ENCODE assay signal across 8 mouse cellular contexts in genomic region chr8:70601271-70601649, GRCm38 (mm10). TPM values are rescaled to one million over a fixed set of nuclear protein-coding genes. Genes with fewer than 3 reads are reported as not detected.
DNase-seq lines count a peak whose midpoint lies in the region; ATAC-seq and TF ChIP-seq lines count a peak whose summit lies in the region.

No protein-coding gene starts in this region.

- peak overlapping the region; percentile 91 for H3K27ac ChIP-seq in forebrain, embryonic 11.5 days (ENCODE audit: low read depth, low read length)
- peak overlapping the region; percentile 82 for H3K27ac ChIP-seq in layer of hippocampus, adult 2 months
- H3K27ac ChIP-seq in lung, embryonic 15.5 days = peak overlapping the region; percentile 65
- peak overlapping the region; percentile 71 for H3K27ac ChIP-seq in neural tube, embryonic 15.5 days (replicated peaks)

- peak; percentile 77 for ATAC-seq in forebrain, embryonic 11.5 days (replicated peaks; ENCODE audit: low FRiP score)
- ATAC-seq in hematopoietic stem cell, adult 5-6 weeks (replicated peaks in 1 of 2; ENCODE audit: insufficient read depth in 1 of 2, low FRiP score in 2 of 2, low TSS enrichment in 1 of 2, low read depth in 1 of 2, poor library complexity in 2 of 2, severe bottlenecking in 2 of 2) = peak; percentile 66 to 74
- peak; percentile 43; the same call in 1 of the 2 replicates for ATAC-seq in lung, embryonic 15.5 days (ENCODE audit: borderline replicate concordance, extremely low read depth, low FRiP score, low TSS enrichment)
- ATAC-seq in neural tube, embryonic 15.5 days (ENCODE audit: low FRiP score) = peak; percentile 46; the same call in 1 of the 2 replicates

- no peaks in the 10 kb centered on the region for H3K36me3 ChIP-seq in forebrain, embryonic 11.5 days (ENCODE audit: control insufficient read depth, insufficient read depth, low read length)
- peaks cover 27% of the 10 kb centered on the region for H3K36me3 ChIP-seq in lung, embryonic 15.5 days
- H3K36me3 ChIP-seq in neural tube, embryonic 15.5 days = peaks cover 12% of the 10 kb centered on the region; the same call in 1 of the 2 replicates

- H3K4me3 ChIP-seq in forebrain, embryonic 11.5 days (ENCODE audit: low read depth, low read length) = peak overlapping the region; percentile 18; the same call in 1 of the 2 replicates
- peak overlapping the region; percentile 39 for H3K4me3 ChIP-seq in layer of hippocampus, adult 2 months
- H3K4me3 ChIP-seq in lung, embryonic 15.5 days = peak overlapping the region; percentile 17; the same call in 1 of the 2 replicates
- H3K4me3 ChIP-seq in neural tube, embryonic 15.5 days (replicated peaks) = 0 out of 2 replicates have a peak overlapping the region, but pooled peaks have one; percentile 9

- peak overlapping the region; percentile 51 for H3K4me2 ChIP-seq in forebrain, embryonic 11.5 days (ENCODE audit: low read depth, low read length, severe bottlenecking)
- H3K4me2 ChIP-seq in lung, embryonic 15.5 days = peak overlapping the region; percentile 47
- peak overlapping the region; percentile 51 for H3K4me2 ChIP-seq in neural tube, embryonic 15.5 days

- H3K9ac ChIP-seq in forebrain, embryonic 11.5 days (ENCODE audit: low read length) = peak overlapping the region; percentile 32
- H3K9ac ChIP-seq in lung, embryonic 15.5 days = no peak overlapping the region
- no peak overlapping the region for H3K9ac ChIP-seq in neural tube, embryonic 15.5 days (replicated peaks)

- DNase-seq in R1 (ENCODE audit: low read depth, low spot score) = peak; percentile 97
- DNase-seq in c-Kit-positive CD71-positive TER-119-negative erythroid progenitor cells, embryonic 14.5 days (ENCODE audit: low read depth) = peak; percentile 86
- DNase-seq in forebrain, embryonic 11.5 days (ENCODE audit: low spot score) = peak; percentile 97
- DNase-seq in layer of hippocampus, adult 2 months (ENCODE audit: low spot score in 2 of 2) = peak; percentile 83 to 89
- DNase-seq in thymus, postnatal 14 days = peak; percentile 78

- TF ChIP-seq CTCF in layer of hippocampus, adult 2 months (conservative IDR thresholded peaks at IDR 0.05) = no peak

- H3K27me3 ChIP-seq in forebrain, embryonic 11.5 days (ENCODE audit: control insufficient read depth, insufficient read depth, low read length) = no peaks in the 10 kb centered on the region
- H3K27me3 ChIP-seq in lung, embryonic 15.5 days = no peaks in the 10 kb centered on the region
- H3K27me3 ChIP-seq in neural tube, embryonic 15.5 days (replicated peaks) = no peaks in the 10 kb centered on the region

- under 1% methylated on average over 26 of the region's 26 CpGs for WGBS in forebrain, embryonic 11.5 days
- WGBS in lung, embryonic 15.5 days = 1% methylated on average over 26 of the region's 26 CpGs
- WGBS in neural tube, embryonic 15.5 days = 2% methylated on average over 24 of the region's 26 CpGs

- no peaks in the 10 kb centered on the region; the same call in 1 of the 2 replicates for H3K9me3 ChIP-seq in forebrain, embryonic 11.5 days (ENCODE audit: control insufficient read depth, low read length)
- H3K9me3 ChIP-seq in lung, embryonic 15.5 days = no peaks in the 10 kb centered on the region
- no peaks in the 10 kb centered on the region for H3K9me3 ChIP-seq in neural tube, embryonic 15.5 days (replicated peaks)

- peaks cover 36% of the 10 kb centered on the region for H3K4me1 ChIP-seq in forebrain, embryonic 11.5 days (replicated peaks; ENCODE audit: control insufficient read depth, insufficient read depth, low read length)
- H3K4me1 ChIP-seq in lung, embryonic 15.5 days = peaks cover 53% of the 10 kb centered on the region
- H3K4me1 ChIP-seq in neural tube, embryonic 15.5 days = peaks cover 76% of the 10 kb centered on the region

RNA-seq across cellular contexts. Expression of gene Isyna1, which starts 7.1 kb away (rescaled TPM):
- polyA plus RNA-seq in forebrain, embryonic 11.5 days (2014; fragmentation: Nextera tagmentation; extraction: Ambion mirVana) = 98.1 and 109 TPM in 2 replicates
- 20.4 and 26.0 TPM in 2 replicates for total RNA-seq in hematopoietic stem cell, adult 5-6 weeks (2017)
- 10 to 100 TPM; 41.4 to 46.4 TPM for total RNA-seq in layer of hippocampus, adult 2 months (2021)
- 134 TPM in 2 replicates for polyA plus RNA-seq in lung, embryonic 15.5 days (2015; fragmentation: Nextera tagmentation; extraction: Ambion mirVana)
- polyA plus RNA-seq in neural tube, embryonic 15.5 days (2015; fragmentation: Nextera tagmentation; extraction: Ambion mirVana) = 137 and 142 TPM in 2 replicates

RNA-seq across cellular contexts. Expression of gene Ssbp4, which starts 7.4 kb away (rescaled TPM):
- 113 and 127 TPM in 2 replicates for polyA plus RNA-seq in forebrain, embryonic 11.5 days (2014; fragmentation: Nextera tagmentation; extraction: Ambion mirVana)
- 24.8 and 88.6 TPM in 2 replicates for total RNA-seq in hematopoietic stem cell, adult 5-6 weeks (2017)
- 100 to 1,000 TPM; 274 to 297 TPM for total RNA-seq in layer of hippocampus, adult 2 months (2021)
- polyA plus RNA-seq in lung, embryonic 15.5 days (2015; fragmentation: Nextera tagmentation; extraction: Ambion mirVana) = 111 and 122 TPM in 2 replicates
- 170 and 175 TPM in 2 replicates for polyA plus RNA-seq in neural tube, embryonic 15.5 days (2015; fragmentation: Nextera tagmentation; extraction: Ambion mirVana)

RNA-seq across cellular contexts. Expression of gene Lrrc25, which starts 14.7 kb away (rescaled TPM):
- 1.2 and 1.4 TPM in 2 replicates for polyA plus RNA-seq in forebrain, embryonic 11.5 days (2014; fragmentation: Nextera tagmentation; extraction: Ambion mirVana)
- 1.7 and 2.3 TPM in 2 replicates for total RNA-seq in hematopoietic stem cell, adult 5-6 weeks (2017)
- under 1 TPM; 0.54 to 0.97 TPM for total RNA-seq in layer of hippocampus, adult 2 months (2021)
- polyA plus RNA-seq in lung, embryonic 15.5 days (2015; fragmentation: Nextera tagmentation; extraction: Ambion mirVana) = 1.9 and 2.5 TPM in 2 replicates
- 1.5 and 2.6 TPM in 2 replicates for polyA plus RNA-seq in neural tube, embryonic 15.5 days (2015; fragmentation: Nextera tagmentation; extraction: Ambion mirVana)

RNA-seq across cellular contexts. Expression of gene Gdf15, which starts 31.0 kb away (rescaled TPM):
- not detected in 2 replicates for polyA plus RNA-seq in forebrain, embryonic 11.5 days (2014; fragmentation: Nextera tagmentation; extraction: Ambion mirVana)
- total RNA-seq in hematopoietic stem cell, adult 5-6 weeks (2017) = 1.7 TPM in 1 of 2 replicates, not detected in the other
- total RNA-seq in layer of hippocampus, adult 2 months (2021) = under 1 TPM in 1 of 2 experiments, not detected in 1; 0.25 TPM
- 0.31 and 0.45 TPM in 2 replicates for polyA plus RNA-seq in lung, embryonic 15.5 days (2015; fragmentation: Nextera tagmentation; extraction: Ambion mirVana)
- polyA plus RNA-seq in neural tube, embryonic 15.5 days (2015; fragmentation: Nextera tagmentation; extraction: Ambion mirVana) = 0.22 TPM in 2 replicates

RNA-seq across cellular contexts. Expression of gene Pgpep1, which starts 58.9 kb away (rescaled TPM):
- 70.9 and 73.8 TPM in 2 replicates for polyA plus RNA-seq in forebrain, embryonic 11.5 days (2014; fragmentation: Nextera tagmentation; extraction: Ambion mirVana)
- total RNA-seq in hematopoietic stem cell, adult 5-6 weeks (2017) = 5.5 and 8.2 TPM in 2 replicates
- total RNA-seq in layer of hippocampus, adult 2 months (2021) = 10 to 100 TPM; 25.4 to 29.1 TPM
- polyA plus RNA-seq in lung, embryonic 15.5 days (2015; fragmentation: Nextera tagmentation; extraction: Ambion mirVana) = 38.5 and 47.7 TPM in 2 replicates
- polyA plus RNA-seq in neural tube, embryonic 15.5 days (2015; fragmentation: Nextera tagmentation; extraction: Ambion mirVana) = 78.6 TPM in 2 replicates

Comparison
In these comparisons a context has a peak if more than half of its experiments do, and no peak if none do; other contexts are left out.
1. Peak in every context shown above with its lines: DNase-seq, ATAC-seq, H3K4me3 ChIP-seq and H3K27ac ChIP-seq.